Mouse (Mus musculus): ENCODE measurements around the gene Cep112. TPM values are rescaled to one million over a fixed set of nuclear protein-coding genes. Genes with fewer than 3 reads are reported as not detected.

Gene Cep112
- 9.4 and 10.9 TPM in 2 replicates for polyA plus RNA-seq (2015; fragmentation: Nextera tagmentation; extraction: Ambion mirVana)

GRCm38 (mm10) chr11:108424889-108425591 is at the start of gene Cep112:
Gene Cep112, plus strand, starts transcription at chr11:108425192.

Other genes starting within 250 kb of the Cep112 start
- gene Apoh, start 81.8 kb upstream of the Cep112 start, polyA plus RNA-seq (2015; fragmentation: Nextera tagmentation; extraction: Ambion mirVana): 67.4 and 97.3 TPM in 2 replicates
- gene Prkca, start 81.3 kb upstream of the Cep112 start, polyA plus RNA-seq (2015; fragmentation: Nextera tagmentation; extraction: Ambion mirVana): 4.2 and 4.6 TPM in 2 replicates